Mouse (Mus musculus): ENCODE measurements around the gene Cd27. TPM values are rescaled to one million over a fixed set of nuclear protein-coding genes. Genes with fewer than 3 reads are reported as not detected.

Cd27 gene
- polyA plus RNA-seq, 1 experiment from 2014 or later: 3.2 TPM

DNA sequence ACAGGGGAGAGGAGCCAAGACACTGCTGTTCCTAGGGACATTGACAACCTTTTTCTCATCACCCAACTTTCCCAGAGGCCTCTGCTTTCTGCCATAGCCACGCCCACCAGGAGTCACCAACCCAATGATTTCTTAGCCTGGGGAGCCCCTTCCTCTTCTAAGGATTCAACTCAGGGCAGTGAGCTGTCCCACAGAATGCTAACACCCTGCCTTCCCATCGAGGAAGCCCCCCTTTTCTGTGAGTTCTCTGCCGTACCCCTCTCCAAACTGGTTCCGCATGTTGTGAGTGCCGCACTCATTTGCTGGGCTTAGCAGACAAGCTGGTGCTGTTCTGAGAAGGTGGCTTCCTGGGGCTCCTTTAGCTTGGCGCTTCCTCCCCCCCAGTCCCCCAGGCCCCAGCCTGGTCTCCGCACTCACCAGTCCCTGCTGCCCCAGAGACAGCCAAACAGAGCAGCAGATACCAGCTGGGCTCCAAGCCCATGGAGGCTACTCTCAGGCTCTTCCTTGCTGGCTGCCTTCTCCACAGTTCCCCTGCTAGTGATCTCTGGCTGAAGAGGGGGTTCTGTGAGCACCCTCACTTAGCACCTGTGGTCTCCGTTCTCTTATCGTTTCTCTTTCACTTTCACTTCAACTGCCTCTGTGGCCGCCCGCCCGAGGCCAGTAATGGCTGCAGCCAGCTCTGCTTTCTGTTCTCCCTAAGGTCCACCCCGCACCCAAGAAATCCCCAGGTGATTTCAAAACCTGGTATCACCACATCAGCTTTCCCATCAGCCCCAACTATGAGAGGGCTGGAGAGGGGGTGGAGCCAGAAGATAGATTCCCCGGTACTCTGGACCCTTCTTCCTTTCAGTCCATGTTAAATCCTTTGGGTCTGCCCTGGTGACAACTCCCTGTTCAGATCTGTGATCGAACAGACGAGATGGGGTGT, 5.4 kb downstream of the Cd27 start, which contains the start of gene Tapbpl:
Gene Tapbpl, minus strand, starts transcription at position 744 of the 928 bp plus-strand sequence.
- H3K36me3 ChIP-seq (ENCODE audit: control insufficient read depth, insufficient read depth, low read length): no peaks in the 10 kb centered on the region
- ATAC-seq (replicated peaks; ENCODE audit: low FRiP score) (peak; percentile 58), DNase-seq (ENCODE audit: low spot score) (peak; percentile 62)
- peak within 1 kb of the TSS; percentile 58 for H3K4me3 ChIP-seq (ENCODE audit: low read depth, low read length)
- peak within 1 kb of the TSS; percentile 57 for H3K27ac ChIP-seq (ENCODE audit: low read depth, low read length)
- no peaks in the 10 kb centered on the region for H3K9me3 ChIP-seq (ENCODE audit: control insufficient read depth, low read length)
- H3K27me3 ChIP-seq (replicated peaks; ENCODE audit: control insufficient read depth, insufficient read depth, low read length): no peaks in the 10 kb centered on the region
- H3K4me2 ChIP-seq: peak within 1 kb of the TSS; percentile 80
- WGBS: 1% methylated on average over 16 of the region's 16 CpGs
- H3K9ac ChIP-seq (ENCODE audit: low read depth, low read length): peak within 1 kb of the TSS; percentile 71
- peaks cover 15% of the 10 kb centered on the region for H3K4me1 ChIP-seq (replicated peaks; ENCODE audit: control insufficient read depth, insufficient read depth, low read length)

DNA sequence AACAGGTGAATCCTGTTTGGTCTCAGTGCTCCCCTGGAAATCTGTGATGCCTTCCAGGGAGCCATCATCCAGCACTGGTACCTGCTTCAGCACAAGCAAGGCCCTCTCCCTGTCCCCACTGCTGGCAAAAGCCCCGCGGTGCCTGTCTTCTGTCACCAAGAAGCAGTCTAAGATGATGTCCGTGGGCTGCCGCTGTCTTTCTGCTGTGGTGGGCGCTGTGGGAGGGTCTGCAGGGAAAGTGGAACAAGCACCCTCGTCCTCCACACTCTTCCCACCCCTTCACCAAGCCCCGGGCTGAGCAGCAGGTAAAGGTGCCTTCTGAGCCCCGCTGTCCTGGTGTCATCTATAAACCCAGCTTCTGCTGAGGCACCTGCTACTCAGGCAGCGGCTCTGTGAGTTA, 6.2 kb downstream of the Cd27 start:
- no peak for DNase-seq (ENCODE audit: low spot score)
- 64% methylated on average over 9 of the region's 9 CpGs for WGBS
- Histone ChIP-seq H3K4me2 (peak overlapping the region; percentile 80; the same call in 1 of the 2 replicates), H3K36me3 (ENCODE audit: control insufficient read depth, insufficient read depth, low read length) (no peaks in the 10 kb centered on the region), H3K4me3 (ENCODE audit: low read depth, low read length) (no peak overlapping the region; the same call in 1 of the 2 replicates), H3K9ac (ENCODE audit: low read depth, low read length) (no peak overlapping the region), H3K9me3 (ENCODE audit: control insufficient read depth, low read length) (no peaks in the 10 kb centered on the region), H3K4me1 (replicated peaks; ENCODE audit: control insufficient read depth, insufficient read depth, low read length) (peaks cover 15% of the 10 kb centered on the region), H3K27ac (ENCODE audit: low read depth, low read length) (no peak overlapping the region), H3K27me3 (replicated peaks; ENCODE audit: control insufficient read depth, insufficient read depth, low read length) (no peaks in the 10 kb centered on the region)
- no peak for ATAC-seq (replicated peaks; ENCODE audit: low FRiP score)

- ATAC-seq (replicated peaks; ENCODE audit: low FRiP score): no peak
- H3K4me1 ChIP-seq (replicated peaks; ENCODE audit: control insufficient read depth, insufficient read depth, low read length): no peaks in the 10 kb centered on the region
- no peaks in the 10 kb centered on the region for H3K36me3 ChIP-seq (ENCODE audit: control insufficient read depth, insufficient read depth, low read length)
- WGBS: 73% methylated on average over 5 of the region's 5 CpGs
- H3K9ac ChIP-seq (ENCODE audit: low read depth, low read length): no peak overlapping the region
- no peaks in the 10 kb centered on the region for H3K9me3 ChIP-seq (ENCODE audit: control insufficient read depth, low read length)
- H3K27ac ChIP-seq (ENCODE audit: low read depth, low read length): no peak overlapping the region
- no peak for DNase-seq (ENCODE audit: low spot score)
- no peak overlapping the region for H3K4me3 ChIP-seq (ENCODE audit: low read depth, low read length)
- H3K4me2 ChIP-seq: no peak overlapping the region
- H3K27me3 ChIP-seq (replicated peaks; ENCODE audit: control insufficient read depth, insufficient read depth, low read length): no peaks in the 10 kb centered on the region
These were observed 11.2 kb downstream of the Cd27 start for GRCm38 (mm10) chr6:125225518-125226115.

- no peak overlapping the region for H3K27ac ChIP-seq (ENCODE audit: low read depth, low read length)
- no peak for ATAC-seq (replicated peaks; ENCODE audit: low FRiP score)
- 81% methylated on average over 3 of the region's 3 CpGs for WGBS
- H3K36me3 ChIP-seq (ENCODE audit: control insufficient read depth, insufficient read depth, low read length): no peaks in the 10 kb centered on the region; the same call in 1 of the 2 replicates
- H3K27me3 ChIP-seq (replicated peaks; ENCODE audit: control insufficient read depth, insufficient read depth, low read length): no peaks in the 10 kb centered on the region
- no peak for DNase-seq (ENCODE audit: low spot score)
- H3K4me1 ChIP-seq (replicated peaks; ENCODE audit: control insufficient read depth, insufficient read depth, low read length): no peaks in the 10 kb centered on the region
- no peak overlapping the region for H3K4me2 ChIP-seq
- H3K9ac ChIP-seq (ENCODE audit: low read depth, low read length): no peak overlapping the region
- no peaks in the 10 kb centered on the region for H3K9me3 ChIP-seq (ENCODE audit: control insufficient read depth, low read length)
- H3K4me3 ChIP-seq (ENCODE audit: low read depth, low read length): no peak overlapping the region
These were observed 14.2 kb downstream of the Cd27 start for GRCm38 (mm10) chr6:125222577-125222976.

DNA sequence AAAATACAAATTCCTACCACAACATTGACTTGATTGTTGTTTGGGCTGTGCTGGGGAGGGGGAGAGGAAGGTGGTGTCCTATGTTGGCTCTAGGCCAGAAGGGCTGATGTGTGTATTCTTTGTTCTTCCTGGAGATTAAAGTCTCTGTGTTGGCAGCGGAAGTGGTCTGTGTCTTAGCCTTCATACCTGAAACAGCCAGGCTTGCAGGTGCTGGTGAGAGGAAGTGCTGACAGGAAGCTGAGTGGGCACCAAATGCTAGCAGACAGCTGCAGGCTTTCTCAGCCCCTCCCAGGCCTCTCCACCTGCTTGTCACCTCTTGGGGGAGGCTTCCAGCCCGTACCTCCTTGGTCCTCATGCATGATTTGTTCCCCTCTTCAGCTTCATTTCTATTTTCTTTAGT, 14.7 kb downstream of the Cd27 start:
- Histone ChIP-seq H3K27ac (ENCODE audit: low read depth, low read length) (no peak overlapping the region), H3K36me3 (ENCODE audit: control insufficient read depth, insufficient read depth, low read length) (no peaks in the 10 kb centered on the region; the same call in 1 of the 2 replicates), H3K4me3 (ENCODE audit: low read depth, low read length) (no peak overlapping the region), H3K4me1 (replicated peaks; ENCODE audit: control insufficient read depth, insufficient read depth, low read length) (no peaks in the 10 kb centered on the region), H3K4me2 (no peak overlapping the region), H3K9me3 (ENCODE audit: control insufficient read depth, low read length) (no peaks in the 10 kb centered on the region), H3K27me3 (replicated peaks; ENCODE audit: control insufficient read depth, insufficient read depth, low read length) (no peaks in the 10 kb centered on the region), H3K9ac (ENCODE audit: low read depth, low read length) (no peak overlapping the region)
- WGBS: 68% methylated on average over 2 of the region's 2 CpGs
- ATAC-seq (replicated peaks; ENCODE audit: low FRiP score): no peak
- no peak for DNase-seq (ENCODE audit: low spot score)

- Histone ChIP-seq H3K27me3 (replicated peaks; ENCODE audit: control insufficient read depth, insufficient read depth, low read length) (no peaks in the 10 kb centered on the region), H3K4me1 (replicated peaks; ENCODE audit: control insufficient read depth, insufficient read depth, low read length) (peaks cover 1% of the 10 kb centered on the region; the same call in 1 of the 2 replicates), H3K36me3 (ENCODE audit: control insufficient read depth, insufficient read depth, low read length) (no peaks in the 10 kb centered on the region; the same call in 1 of the 2 replicates), H3K27ac (ENCODE audit: low read depth, low read length) (no peak overlapping the region), H3K9me3 (ENCODE audit: control insufficient read depth, low read length) (no peaks in the 10 kb centered on the region), H3K4me2 (no peak overlapping the region), H3K9ac (ENCODE audit: low read depth, low read length) (no peak overlapping the region), H3K4me3 (ENCODE audit: low read depth, low read length) (no peak overlapping the region)
- 91% methylated on average over 20 of the region's 20 CpGs for WGBS
- DNase-seq (ENCODE audit: low spot score): no peak
- ATAC-seq (replicated peaks; ENCODE audit: low FRiP score): no peak
These were observed 15.6 kb downstream of the Cd27 start for GRCm38 (mm10) chr6:125221115-125221745.

DNA sequence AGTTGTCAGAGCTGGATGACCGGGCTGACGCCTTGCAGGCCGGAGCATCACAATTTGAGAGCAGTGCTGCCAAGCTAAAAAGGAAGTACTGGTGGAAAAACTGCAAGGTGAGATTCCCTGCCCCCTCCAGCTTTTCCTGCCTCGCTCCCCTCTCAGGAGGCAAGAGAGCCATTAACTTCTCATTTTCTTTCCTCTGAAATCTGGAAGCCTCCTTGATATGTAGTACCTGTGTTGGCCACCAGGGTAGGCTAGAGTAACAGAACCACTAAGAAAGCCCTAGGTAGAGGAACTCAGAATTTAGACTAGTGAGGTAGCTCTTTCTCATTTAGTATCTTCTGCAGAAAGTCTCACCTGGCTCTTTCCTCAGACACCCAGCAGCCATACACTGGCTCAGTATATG, 17.8 kb downstream of the Cd27 start:
- Histone ChIP-seq H3K4me2 (no peak overlapping the region), H3K4me1 (replicated peaks; ENCODE audit: control insufficient read depth, insufficient read depth, low read length) (peaks cover 5% of the 10 kb centered on the region; the same call in 1 of the 2 replicates), H3K4me3 (ENCODE audit: low read depth, low read length) (no peak overlapping the region), H3K27ac (ENCODE audit: low read depth, low read length) (no peak overlapping the region), H3K9me3 (ENCODE audit: control insufficient read depth, low read length) (no peaks in the 10 kb centered on the region), H3K9ac (ENCODE audit: low read depth, low read length) (no peak overlapping the region), H3K27me3 (replicated peaks; ENCODE audit: control insufficient read depth, insufficient read depth, low read length) (no peaks in the 10 kb centered on the region), H3K36me3 (ENCODE audit: control insufficient read depth, insufficient read depth, low read length) (no peaks in the 10 kb centered on the region; the same call in 1 of the 2 replicates)
- WGBS: 79% methylated on average over 4 of the region's 4 CpGs
- ATAC-seq (replicated peaks; ENCODE audit: low FRiP score) (no peak), DNase-seq (ENCODE audit: low spot score) (no peak)

GRCm38 (mm10) chr6:125217899-125218298, 18.9 kb downstream of the Cd27 start:
- no peak for ATAC-seq (replicated peaks; ENCODE audit: low FRiP score)
- WGBS: 87% methylated on average over 11 of the region's 11 CpGs
- H3K9ac ChIP-seq (ENCODE audit: low read depth, low read length): no peak overlapping the region

More at GRCm38 (mm10) chr6:125217899-125218298, 18.9 kb downstream of the Cd27 start:
- Histone ChIP-seq H3K9me3 (ENCODE audit: control insufficient read depth, low read length) (no peaks in the 10 kb centered on the region), H3K27me3 (replicated peaks; ENCODE audit: control insufficient read depth, insufficient read depth, low read length) (peaks cover 4% of the 10 kb centered on the region; the same call in 1 of the 2 replicates), H3K4me3 (ENCODE audit: low read depth, low read length) (no peak overlapping the region), H3K27ac (ENCODE audit: low read depth, low read length) (no peak overlapping the region), H3K36me3 (ENCODE audit: control insufficient read depth, insufficient read depth, low read length) (no peaks in the 10 kb centered on the region; the same call in 1 of the 2 replicates), H3K4me1 (replicated peaks; ENCODE audit: control insufficient read depth, insufficient read depth, low read length) (peaks cover 5% of the 10 kb centered on the region; the same call in 1 of the 2 replicates), H3K4me2 (no peak overlapping the region)
- DNase-seq (ENCODE audit: low spot score): no peak
